Mouse (Mus musculus): ENCODE data around the gene Scarb1.

Gene Scarb1

DNA sequence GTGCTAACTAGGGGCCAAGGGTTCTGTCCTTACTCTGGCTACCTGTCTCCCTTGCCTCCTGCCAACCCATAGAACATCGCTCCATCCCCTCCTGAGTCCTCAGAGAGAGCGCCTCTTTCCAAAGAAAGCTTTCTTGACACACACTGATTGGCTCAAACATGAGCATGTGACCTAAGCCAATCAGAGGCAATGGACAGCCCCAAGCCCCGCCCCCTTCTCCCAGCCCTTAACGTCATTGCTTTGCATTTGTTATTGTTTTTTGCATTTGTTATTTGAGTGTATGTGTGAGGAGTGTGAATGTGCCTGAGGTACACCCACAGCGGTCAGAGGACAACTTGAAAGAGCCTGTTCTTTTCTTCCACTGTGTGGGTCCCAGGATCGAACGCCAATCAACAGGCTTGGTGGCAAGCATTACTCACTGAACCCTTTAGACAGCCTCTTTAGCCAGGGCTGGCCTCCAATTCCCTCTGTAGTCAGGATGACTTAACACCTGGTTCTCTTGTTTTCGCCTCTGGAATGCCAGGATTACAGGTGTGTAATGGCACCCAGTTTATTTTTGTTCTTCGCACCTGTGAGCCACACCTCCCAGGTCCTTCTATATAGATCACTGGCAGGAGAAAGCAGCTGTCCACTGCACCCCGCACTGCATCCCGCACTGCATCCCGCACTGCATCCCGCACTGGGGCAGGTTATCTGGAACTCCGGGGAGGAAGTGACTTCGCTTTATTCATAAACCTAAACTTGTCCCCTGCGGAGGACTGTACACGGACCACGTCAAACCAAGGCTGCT lies 13.1 kb downstream of the Scarb1 start:
- no peak for TF ChIP-seq GATA4 (IDR thresholded peaks at IDR 0.05; ENCODE audit: insufficient replicate concordance, low read length)

GRCm38 (mm10) chr5:125326351-125326750 lies 14.5 kb downstream of the Scarb1 start:
- peak; percentile 95 for TF ChIP-seq GATA4 (IDR thresholded peaks at IDR 0.05; ENCODE audit: insufficient replicate concordance, low read length)

DNA sequence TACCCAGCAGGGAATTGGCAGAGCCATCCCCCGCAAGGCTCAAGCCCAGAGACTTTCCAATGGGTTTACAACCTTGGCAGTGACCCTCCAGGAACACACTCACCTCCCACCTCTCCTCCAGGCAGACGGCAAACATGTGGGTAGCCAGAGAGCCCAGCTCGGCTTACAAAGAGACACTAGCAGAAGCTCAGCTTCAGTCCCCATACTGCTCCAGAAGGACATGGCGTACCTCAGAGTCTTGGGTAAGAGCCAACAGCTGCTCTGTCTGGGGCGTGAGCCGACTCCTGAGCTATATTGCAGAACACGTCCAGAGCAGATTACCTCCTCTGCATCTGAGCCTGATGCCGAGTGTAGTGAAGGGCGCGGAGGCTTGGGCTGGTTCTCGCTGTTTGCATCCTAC lies 15.0 kb downstream of the Scarb1 start:
- TF ChIP-seq GATA4 (IDR thresholded peaks at IDR 0.05; ENCODE audit: insufficient replicate concordance, low read length), result no peak

DNA sequence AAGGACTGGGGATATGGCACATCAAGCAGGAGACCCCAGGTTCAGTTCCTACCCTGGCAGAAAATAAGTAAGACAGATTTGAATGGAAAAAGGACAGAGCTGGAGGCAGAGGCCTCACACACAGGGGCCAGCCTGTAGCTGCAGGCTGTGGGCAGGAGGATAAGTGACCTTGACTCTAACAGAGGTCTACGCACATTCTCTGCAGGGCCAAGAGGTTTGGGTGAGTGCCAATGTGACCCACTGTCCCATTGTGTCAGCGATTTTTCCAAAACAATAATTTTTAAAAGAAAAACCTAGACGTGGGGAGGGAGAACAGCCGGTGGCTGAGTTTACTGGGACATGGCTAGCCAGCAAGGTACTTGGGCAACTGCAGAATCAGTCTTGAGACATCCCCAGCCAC lies 15.6 kb downstream of the Scarb1 start:
- no peak for TF ChIP-seq GATA4 (IDR thresholded peaks at IDR 0.05; ENCODE audit: insufficient replicate concordance, low read length)

- no peak for TF ChIP-seq GATA4 (IDR thresholded peaks at IDR 0.05; ENCODE audit: insufficient replicate concordance, low read length)
Observed at GRCm38 (mm10) chr5:125323939-125324480, 16.9 kb downstream of the Scarb1 start.

DNA sequence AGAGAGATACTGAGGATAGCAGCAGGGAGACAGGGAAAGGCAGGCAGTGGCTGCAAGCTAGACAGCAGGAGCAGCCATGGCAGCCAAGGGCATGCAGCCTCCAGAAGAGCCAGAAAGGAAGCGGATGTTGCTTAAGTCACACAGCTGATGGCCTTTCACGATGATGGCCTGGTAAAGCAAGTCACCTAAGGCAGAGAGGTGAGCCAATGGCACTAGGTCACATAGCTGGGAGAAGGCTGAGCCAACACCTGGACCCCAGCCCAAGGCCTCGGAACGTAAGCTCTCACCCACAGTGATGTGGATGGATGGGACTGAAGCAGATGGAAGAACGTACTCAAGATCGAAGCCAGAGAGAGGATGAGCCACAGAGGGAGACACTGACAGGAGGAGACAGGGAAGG lies 17.8 kb downstream of the Scarb1 start:
- no peak for TF ChIP-seq GATA4 (IDR thresholded peaks at IDR 0.05; ENCODE audit: insufficient replicate concordance, low read length)

GRCm38 (mm10) chr5:125321836-125322235 lies 19.1 kb downstream of the Scarb1 start:
- TF ChIP-seq GATA4 (IDR thresholded peaks at IDR 0.05; ENCODE audit: insufficient replicate concordance, low read length), result no peak

- no peak for TF ChIP-seq GATA4 (IDR thresholded peaks at IDR 0.05; ENCODE audit: insufficient replicate concordance, low read length)
Observed at GRCm38 (mm10) chr5:125319057-125319800, 21.7 kb downstream of the Scarb1 start.

DNA sequence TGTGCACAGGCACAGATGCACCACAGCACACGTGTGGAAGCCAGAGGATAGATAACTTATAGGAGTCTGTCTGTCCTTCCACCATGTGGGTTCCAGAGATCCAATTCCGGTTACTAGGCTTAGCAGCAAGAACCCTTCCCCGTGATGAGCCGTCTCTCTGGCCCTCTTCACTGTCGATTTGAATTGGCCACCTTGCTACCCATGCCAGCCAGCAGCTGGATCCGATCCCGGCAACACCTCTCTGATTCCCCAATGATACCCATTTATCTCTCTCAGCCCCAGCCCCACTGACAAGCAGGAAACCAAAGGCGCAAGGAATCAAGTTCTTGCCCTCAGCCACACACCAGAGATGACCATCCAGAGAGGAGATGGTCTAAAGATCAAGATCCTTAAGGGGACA lies 22.9 kb downstream of the Scarb1 start:
- TF ChIP-seq GATA4 (IDR thresholded peaks at IDR 0.05; ENCODE audit: insufficient replicate concordance, low read length), result no peak

DNA sequence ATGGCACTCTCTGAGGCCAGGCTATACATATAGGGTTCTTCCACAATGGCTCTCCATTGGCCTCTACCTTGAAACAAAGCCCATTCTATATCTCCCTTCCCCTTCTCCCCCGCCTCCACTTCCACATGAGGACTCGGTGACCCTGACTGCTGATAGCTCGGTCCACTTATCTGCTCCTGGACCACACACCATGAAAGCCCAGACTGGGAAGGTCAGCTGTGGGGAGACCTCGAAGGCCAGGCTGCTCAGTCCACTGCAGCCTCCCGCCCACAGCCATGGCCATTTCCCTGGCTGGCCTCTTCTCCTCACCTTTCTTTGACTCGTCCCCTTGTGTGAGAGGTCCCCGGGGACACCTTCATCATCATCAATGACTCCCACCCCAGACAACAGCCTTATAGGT lies 23.6 kb downstream of the Scarb1 start:
- TF ChIP-seq GATA4 (IDR thresholded peaks at IDR 0.05; ENCODE audit: insufficient replicate concordance, low read length), result peak; percentile 48; the same call in 1 of the 2 replicates

- TF ChIP-seq GATA4 (IDR thresholded peaks at IDR 0.05; ENCODE audit: insufficient replicate concordance, low read length), result no peak
Observed at GRCm38 (mm10) chr5:125316771-125317170, 24.1 kb downstream of the Scarb1 start.

DNA sequence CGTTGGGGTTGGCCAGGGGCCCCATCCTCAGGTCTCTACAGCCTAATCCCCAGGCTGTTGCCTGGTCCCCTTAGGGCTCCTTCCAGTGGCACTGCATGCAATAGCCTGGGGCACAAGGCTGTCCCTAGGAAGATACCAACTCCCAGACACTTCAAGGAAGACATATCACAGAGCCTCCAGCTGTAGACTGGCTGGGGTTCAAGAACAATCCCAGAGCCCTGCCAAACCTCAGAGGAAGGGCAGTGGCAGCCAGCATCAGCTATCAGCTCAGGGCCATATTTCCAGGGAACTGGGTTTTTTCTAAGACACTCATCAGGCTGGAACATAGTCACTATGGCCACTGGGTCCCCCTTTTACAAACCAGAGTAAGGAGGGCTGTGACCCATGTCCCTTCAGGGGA lies 25.8 kb downstream of the Scarb1 start:
- TF ChIP-seq GATA4 (IDR thresholded peaks at IDR 0.05; ENCODE audit: insufficient replicate concordance, low read length), result peak; percentile 40; the same call in 1 of the 2 replicates

- TF ChIP-seq GATA4 (IDR thresholded peaks at IDR 0.05; ENCODE audit: insufficient replicate concordance, low read length), result no peak
Observed at GRCm38 (mm10) chr5:125313991-125314390, 26.9 kb downstream of the Scarb1 start.

DNA sequence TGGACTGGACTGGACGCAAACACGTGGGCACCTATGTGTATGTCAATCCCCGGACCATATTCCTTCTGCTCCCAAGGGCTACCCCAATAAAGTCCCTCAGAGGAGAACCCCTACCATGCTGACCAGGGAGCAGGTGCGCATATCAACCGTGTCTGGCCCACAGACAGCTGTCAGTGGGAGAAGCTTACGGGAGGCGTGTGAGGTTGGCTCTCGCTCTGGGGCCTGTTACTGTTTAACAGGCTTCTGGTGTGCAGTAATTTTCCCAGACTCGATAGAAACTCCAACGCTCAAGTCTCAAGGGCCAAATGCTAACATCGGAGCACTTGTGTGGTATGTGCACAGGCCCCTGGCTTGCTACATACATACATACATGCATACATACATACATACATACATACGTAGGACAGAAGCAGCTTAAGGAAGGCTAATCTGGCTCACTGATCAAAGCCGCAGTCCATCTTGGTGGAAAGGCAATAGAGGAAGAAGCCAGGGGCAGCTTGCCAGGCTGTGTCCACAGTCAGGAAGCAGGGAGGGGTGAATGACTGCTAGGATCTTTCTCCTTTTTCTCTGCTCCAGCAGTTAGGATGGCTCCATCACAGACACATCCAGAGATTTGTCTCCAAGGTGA lies 27.8 kb downstream of the Scarb1 start:
- peak; percentile 47; the same call in 1 of the 2 replicates for TF ChIP-seq GATA4 (IDR thresholded peaks at IDR 0.05; ENCODE audit: insufficient replicate concordance, low read length)

GRCm38 (mm10) chr5:125310986-125311385 lies 29.9 kb downstream of the Scarb1 start:
- TF ChIP-seq GATA4 (IDR thresholded peaks at IDR 0.05; ENCODE audit: insufficient replicate concordance, low read length), result no peak

All from liver, adult (tissue).